Mouse (Mus musculus) urinary bladder, postnatal 4 days (tissue): ENCODE results near the gene Smad6.

ENCODE experiments used
- DNase-seq, 2 experiments: peaks; one replicate each; pipeline ENCODE4 v3.0.0; 2021 to 2022; ENCODE audit warnings: low spot score in 2 of 2

The Smad6 gene

DNA sequence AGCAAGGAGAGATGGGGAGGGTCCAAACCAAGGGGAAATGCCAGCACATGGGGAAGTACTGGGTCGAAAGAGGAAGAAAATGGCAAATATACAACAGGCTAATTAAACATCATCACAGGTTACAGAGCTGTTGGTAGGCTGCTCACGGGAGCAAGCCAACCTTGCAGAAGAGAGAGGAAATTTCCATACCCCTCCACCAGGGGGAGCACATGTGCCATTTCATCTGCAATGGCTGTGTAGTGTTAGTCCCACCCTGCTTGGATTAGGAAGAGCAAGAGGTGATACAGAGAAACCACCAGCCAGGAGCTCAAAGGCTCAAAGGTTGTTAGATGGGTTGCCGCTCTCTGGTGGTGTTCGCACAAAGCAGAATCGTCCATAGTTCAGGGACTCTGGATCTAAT, 105.9 kb downstream of the Smad6 start:
- DNase-seq, result peak in 1 of 2 experiments; percentile 54

DNA sequence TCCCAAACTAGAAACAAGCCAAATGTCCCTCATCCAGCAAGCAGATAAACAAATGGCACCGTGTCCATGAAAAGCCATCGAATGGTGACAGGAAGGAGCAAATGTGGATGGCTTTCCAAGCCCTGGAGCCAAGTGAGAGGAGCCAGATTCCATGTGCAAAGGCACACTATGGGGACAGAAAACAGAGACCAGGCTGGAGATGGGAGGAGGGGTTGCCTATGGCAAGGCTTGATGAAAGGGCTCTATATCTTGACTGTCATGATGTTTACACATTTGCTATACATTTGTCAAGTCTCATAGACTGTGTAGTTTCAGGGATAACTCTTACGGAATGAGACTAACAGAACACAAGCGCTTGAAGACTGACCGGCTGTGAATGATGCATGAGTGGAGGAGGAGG, 106.9 kb downstream of the Smad6 start:
- DNase-seq, result no peak

DNA sequence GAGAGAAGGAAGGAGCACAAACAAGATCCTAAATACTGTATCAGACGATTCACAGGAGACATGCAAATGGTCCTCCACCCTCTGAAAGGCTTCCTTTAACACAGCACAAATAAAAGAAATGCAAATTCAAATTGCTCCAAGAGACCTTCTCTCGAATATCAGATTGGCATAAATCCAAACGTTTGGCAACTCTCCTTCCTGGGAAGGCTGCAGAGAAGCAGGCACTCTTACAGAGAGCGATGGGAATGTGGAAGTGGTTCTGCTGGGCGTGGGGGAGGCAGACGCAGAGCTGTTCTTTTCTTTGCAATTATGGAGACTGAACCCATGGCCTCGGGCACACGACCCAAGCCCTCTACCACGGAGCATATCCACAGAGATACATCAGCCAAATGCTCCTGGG, 109.8 kb downstream of the Smad6 start:
- DNase-seq, result no peak

- peak; percentile 76 to 88 for DNase-seq
Observed at GRCm38 (mm10) chr9:63909618-63910017, 112.2 kb downstream of the Smad6 start.

GRCm38 (mm10) chr9:63904543-63904942, 117.3 kb downstream of the Smad6 start:
- no peak for DNase-seq
